Mouse (Mus musculus) kidney, embryonic 16.5 days (tissue): ENCODE data around the gene Wdr86. TPM values are rescaled to one million over a fixed set of nuclear protein-coding genes. Genes with fewer than 3 reads are reported as not detected.
"Not testable (repeated sequence)": the region's sequence is repeated elsewhere in the genome, so short reads cannot be mapped to it uniquely, and the experiment has no call there.

Source experiments
- ATAC-seq: fragments of 200-750 bp; cut with Nextera tagmentation; 2 replicates; pipeline ENCODE4 v1.8.0; 2017; ENCODE audit warnings: moderate TSS enrichment; ENCODE audit not compliant: low FRiP score, low TSS enrichment
- H3K27ac ChIP-seq: fragments of 300-500 bp; sonication (generic); 2 replicates; pipeline ENCODE4 v1.5.1; 2014; ENCODE audit warnings: low read length
- H3K27me3 ChIP-seq: fragments of 300-500 bp; sonication (generic); 2 replicates; pipeline ENCODE4 v1.6.1; 2014; ENCODE audit warnings: low read length, control low read depth, mixed read lengths; ENCODE audit not compliant: insufficient read depth
- H3K36me3 ChIP-seq: fragments of 300-500 bp; sonication (generic); 2 replicates; pipeline ENCODE4 v1.6.1; 2014; ENCODE audit warnings: low read length, control low read depth, mixed read lengths; ENCODE audit not compliant: insufficient read depth
- H3K4me1 ChIP-seq: fragments of 300-500 bp; sonication (generic); 2 replicates; pipeline ENCODE4 v1.6.1; 2014; ENCODE audit warnings: low read length, control low read depth, mixed read lengths; ENCODE audit not compliant: insufficient read depth
- H3K4me2 ChIP-seq: fragments of 300-500 bp; sonication (generic); replicated peaks from 2 replicates; pipeline ENCODE4 v1.6.1; 2014; ENCODE audit warnings: low read depth, low read length
- H3K4me3 ChIP-seq: fragments of 300-500 bp; sonication (generic); 2 replicates; pipeline ENCODE4 v1.5.1; 2014; ENCODE audit warnings: mild to moderate bottlenecking, low read length
- H3K9ac ChIP-seq: fragments of 300-500 bp; sonication (generic); replicated peaks from 2 replicates; pipeline ENCODE4 v1.6.1; 2014; ENCODE audit warnings: low read length
- H3K9me3 ChIP-seq: fragments of 300-500 bp; sonication (generic); 2 replicates; pipeline ENCODE4 v1.6.1; 2016; ENCODE audit warnings: low read length, control low read depth
- WGBS: fragments of 180-500 bp; shearing (Covaris S2); extraction: QIAGEN DNeasy Blood & Tissue Kit; methylation state at CpG from one replicate; pipeline ENCODE4 v1.1.7; 2014; 5-methylcytosine and 5-hydroxymethylcytosine counted together
- polyA plus RNA-seq: library from polyadenylated mRNA; unstranded; fragments of >200 nt; fragmentation: Nextera tagmentation; extraction: Ambion mirVana; gene quantifications from 2 replicates; pipeline ENCODE4 v1.2.1, GENCODE M21; 2015

The Wdr86 gene
- polyA plus RNA-seq, 1 experiment from 2014 or later = 35.4 TPM

GRCm38 (mm10) chr5:24687696-24688095, 42.8 kb downstream of the Wdr86 start:
- peaks cover 19% of the 10 kb centered on the region for H3K36me3 ChIP-seq
- 86% methylated on average over 1 of the region's 1 CpGs for WGBS
- no peak for ATAC-seq
- peaks cover 10% of the 10 kb centered on the region for H3K4me1 ChIP-seq
- no peak overlapping the region for H3K9ac ChIP-seq
- H3K27me3 ChIP-seq = no peaks in the 10 kb centered on the region
- no peak overlapping the region for H3K27ac ChIP-seq
- H3K4me2 ChIP-seq = no peak overlapping the region
- H3K9me3 ChIP-seq = no peaks in the 10 kb centered on the region
- H3K4me3 ChIP-seq = no peak overlapping the region

DNA sequence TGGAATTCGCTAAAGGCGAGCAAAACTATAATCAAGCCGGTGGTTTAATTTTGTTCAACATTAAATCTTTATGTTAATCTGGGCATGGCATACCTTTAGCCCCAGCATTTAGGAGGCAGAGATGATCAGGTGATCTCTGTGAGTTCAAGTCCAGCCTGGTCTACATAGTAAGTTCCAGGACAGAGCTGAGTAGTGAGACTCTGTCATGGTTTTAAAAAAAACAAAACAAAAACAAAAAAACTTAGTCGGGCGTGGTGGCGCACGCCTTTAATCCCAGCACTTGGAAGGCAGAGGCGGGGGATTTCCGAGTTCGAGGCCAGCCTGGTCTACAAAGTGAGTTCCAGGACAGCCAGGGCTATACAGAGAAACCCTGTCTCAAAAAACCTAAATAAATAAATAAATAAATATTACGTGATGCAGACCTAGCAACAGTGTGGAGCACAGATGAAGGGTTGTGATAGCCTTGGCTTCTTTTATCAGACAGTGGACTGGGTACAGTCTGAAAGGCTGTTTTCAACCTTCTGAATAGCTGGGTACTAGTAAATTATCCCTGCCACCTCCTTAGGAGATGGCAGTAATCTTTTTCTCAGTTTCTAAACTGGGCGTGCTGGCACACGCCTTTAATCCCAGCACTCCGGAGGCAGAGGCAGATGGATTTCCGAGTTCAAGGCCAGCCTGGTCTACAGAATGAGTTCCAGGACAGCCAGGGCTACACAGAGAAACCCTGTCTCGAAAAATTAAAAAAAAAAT, 43.7 kb downstream of the Wdr86 start:
- Histone ChIP-seq H3K36me3 (peaks cover 14% of the 10 kb centered on the region), H3K4me2 (peak overlapping the region; percentile 63), H3K4me3 (peak overlapping the region; percentile 89), H3K9ac (peak overlapping the region; percentile 41; the same call in 1 of the 2 replicates)
- not testable (repeated sequence) for ATAC-seq, H3K27me3 ChIP-seq, H3K4me1 ChIP-seq, H3K9me3 ChIP-seq, H3K27ac ChIP-seq
- 76% methylated on average over 16 of the region's 16 CpGs for WGBS

- peaks cover 8% of the 10 kb centered on the region for H3K36me3 ChIP-seq
- H3K4me1 ChIP-seq = peaks cover 10% of the 10 kb centered on the region
- no peaks in the 10 kb centered on the region for H3K27me3 ChIP-seq
- no peak for ATAC-seq
- peak overlapping the region; percentile 97 for H3K27ac ChIP-seq
- WGBS = 1% methylated on average over 15 of the region's 15 CpGs
- peak overlapping the region; percentile 63 for H3K4me2 ChIP-seq
- H3K9ac ChIP-seq = peak overlapping the region; percentile 86
- peak overlapping the region; percentile 89 for H3K4me3 ChIP-seq
- H3K9me3 ChIP-seq = no peaks in the 10 kb centered on the region
These were observed 44.4 kb downstream of the Wdr86 start for GRCm38 (mm10) chr5:24686176-24686575.

DNA sequence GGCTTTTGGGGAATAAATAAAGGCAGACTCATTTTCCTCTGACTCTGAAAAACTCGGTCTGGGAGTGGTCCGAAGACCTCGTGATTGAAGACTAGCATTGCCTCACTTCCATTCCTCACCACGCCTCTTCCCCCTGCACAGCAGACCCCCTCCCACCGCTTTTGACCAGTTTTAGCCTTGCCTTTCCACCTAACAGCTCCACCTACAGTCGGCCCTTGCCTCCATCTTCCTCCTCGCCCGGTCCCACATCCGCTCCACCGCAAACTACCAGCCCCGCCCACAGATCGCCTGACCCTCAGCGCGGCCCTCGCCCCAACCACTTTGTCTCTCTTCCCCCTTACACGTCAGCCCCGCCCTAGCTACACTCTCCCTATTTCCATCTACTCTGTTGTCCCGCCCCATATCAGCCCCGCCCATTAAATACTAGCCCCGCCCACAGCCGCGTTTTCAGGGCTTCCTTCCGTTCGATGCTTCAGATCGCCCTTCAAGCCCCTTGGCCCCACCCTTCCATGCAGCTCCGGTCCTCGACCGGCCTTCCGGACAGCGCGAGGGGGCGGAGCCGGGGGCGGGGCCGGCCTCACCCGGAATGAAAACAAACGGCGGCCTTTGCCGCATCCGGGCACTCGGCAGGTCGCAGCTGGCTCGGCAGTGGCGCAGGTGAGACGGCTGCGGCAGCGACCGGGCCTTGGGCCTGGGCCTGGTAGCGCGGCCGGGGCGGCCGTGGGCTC, 45.0 kb downstream of the Wdr86 start, which contains the start of gene Nub1:
TSS of gene Nub1 (plus strand) at position 167 of the 728 bp plus-strand sequence.
- H3K27me3 ChIP-seq = no peaks in the 10 kb centered on the region

GRCm38 (mm10) chr5:24684578-24685365, 45.8 kb downstream of the Wdr86 start:
- H3K27ac ChIP-seq = peak overlapping the region; percentile 97
- H3K4me2 ChIP-seq = peak overlapping the region; percentile 58
- H3K4me3 ChIP-seq = peak overlapping the region; percentile 47
- no peaks in the 10 kb centered on the region for H3K27me3 ChIP-seq
- WGBS = 24% methylated on average over 16 of the region's 16 CpGs
- ATAC-seq = peak; percentile 58; the same call in 1 of the 2 replicates
- H3K9ac ChIP-seq = peak overlapping the region; percentile 65
- H3K9me3 ChIP-seq = no peaks in the 10 kb centered on the region
- peaks cover 10% of the 10 kb centered on the region for H3K4me1 ChIP-seq
- H3K36me3 ChIP-seq = peaks cover 4% of the 10 kb centered on the region

More for the DNA sequence above, 45.0 kb downstream of the Wdr86 start, which contains the start of gene Nub1:
- WGBS = under 1% methylated on average over 53 of the region's 53 CpGs
- Histone ChIP-seq H3K27ac (peak within 1 kb of the TSS; percentile 97), H3K4me1 (peaks cover 10% of the 10 kb centered on the region), H3K4me3 (peak within 1 kb of the TSS; percentile 89), H3K9ac (peak within 1 kb of the TSS; percentile 86), H3K36me3 (peaks cover 6% of the 10 kb centered on the region), H3K4me2 (peak within 1 kb of the TSS; percentile 63), H3K9me3 (no peaks in the 10 kb centered on the region)
- peak; percentile 97 for ATAC-seq

GRCm38 (mm10) chr5:24681436-24681835, 49.1 kb downstream of the Wdr86 start:
- ATAC-seq = no peak
- Histone ChIP-seq H3K4me3 (no peak overlapping the region), H3K27me3 (no peaks in the 10 kb centered on the region), H3K27ac (no peak overlapping the region), H3K4me2 (no peak overlapping the region), H3K9me3 (peaks cover 6% of the 10 kb centered on the region; the same call in 1 of the 2 replicates), H3K4me1 (peaks cover 3% of the 10 kb centered on the region), H3K36me3 (no peaks in the 10 kb centered on the region), H3K9ac (no peak overlapping the region)
- 44% methylated on average over 1 of the region's 1 CpGs for WGBS

- 26% methylated on average over 4 of the region's 4 CpGs for WGBS
- Histone ChIP-seq H3K27me3 (no peaks in the 10 kb centered on the region), H3K9ac (no peak overlapping the region), H3K36me3 (no peaks in the 10 kb centered on the region), H3K4me1 (no peaks in the 10 kb centered on the region), H3K27ac (no peak overlapping the region), H3K9me3 (peaks cover 6% of the 10 kb centered on the region; the same call in 1 of the 2 replicates), H3K4me2 (no peak overlapping the region), H3K4me3 (no peak overlapping the region)
- ATAC-seq = 0 out of 2 replicates have a peak, but pooled peaks have one; percentile 71
These were observed 56.3 kb downstream of the Wdr86 start for GRCm38 (mm10) chr5:24674238-24674637.

Other genes starting within 250 kb of the Wdr86 start
- gene Gbx1, start 203.5 kb downstream of the Wdr86 start, polyA plus RNA-seq = 0.08 TPM in 1 of 2 replicates, not detected in the other
- gene Asb10, start 189.7 kb downstream of the Wdr86 start, polyA plus RNA-seq = 0.42 and 0.71 TPM in 2 replicates
- gene 4931409K22Rik, start 173.9 kb downstream of the Wdr86 start, polyA plus RNA-seq = 0.16 and 0.41 TPM in 2 replicates
- 118 TPM in 2 replicates for gene Abcf2, start 153.3 kb downstream of the Wdr86 start, polyA plus RNA-seq
- gene Chpf2, start 144.0 kb downstream of the Wdr86 start, polyA plus RNA-seq = 27.1 and 28.3 TPM in 2 replicates
- 24.5 and 25.0 TPM in 2 replicates for gene Smarcd3, start 106.3 kb downstream of the Wdr86 start, polyA plus RNA-seq
- 39.9 and 43.3 TPM in 2 replicates for gene Nub1, start 45.2 kb downstream of the Wdr86 start, polyA plus RNA-seq
- gene Crygn, start 27.3 kb upstream of the Wdr86 start, polyA plus RNA-seq = 1.5 and 3.9 TPM in 2 replicates
- 208 and 209 TPM in 2 replicates for gene Rheb, start 111.9 kb upstream of the Wdr86 start, polyA plus RNA-seq